Mouse (Mus musculus) ZHBTc4 (cell line): ENCODE measurements around the gene Cbfb.
A peak's percentile ranks its signal among the peaks of the same experiment; 100 is the strongest.

Experiments
- DNase-seq: peaks from one replicate; pipeline ENCODE4 v3.0.0-alpha.2; 2011; ENCODE audit warnings: low read depth, low spot score

The Cbfb gene

DNA sequence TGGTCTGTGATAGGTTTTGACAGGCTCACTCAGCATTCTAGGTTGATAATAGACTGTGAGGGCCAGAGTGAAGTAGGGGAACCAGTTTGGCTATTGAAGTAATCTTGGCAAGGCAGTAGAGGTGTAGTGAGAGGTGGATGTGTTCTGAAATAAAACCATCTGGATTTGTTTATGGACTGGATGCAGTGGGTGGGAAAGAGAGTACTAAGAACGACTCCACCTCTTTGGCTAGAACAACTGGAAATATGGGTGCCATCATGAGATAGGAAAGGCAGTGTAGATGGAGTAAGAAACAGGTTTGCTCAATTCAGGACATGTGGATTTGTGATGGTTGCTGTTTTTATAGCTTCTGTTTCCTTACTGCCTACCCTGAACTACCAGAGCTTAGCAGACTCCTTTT, 11.7 kb downstream of the Cbfb start:
- DNase-seq: no peak

DNA sequence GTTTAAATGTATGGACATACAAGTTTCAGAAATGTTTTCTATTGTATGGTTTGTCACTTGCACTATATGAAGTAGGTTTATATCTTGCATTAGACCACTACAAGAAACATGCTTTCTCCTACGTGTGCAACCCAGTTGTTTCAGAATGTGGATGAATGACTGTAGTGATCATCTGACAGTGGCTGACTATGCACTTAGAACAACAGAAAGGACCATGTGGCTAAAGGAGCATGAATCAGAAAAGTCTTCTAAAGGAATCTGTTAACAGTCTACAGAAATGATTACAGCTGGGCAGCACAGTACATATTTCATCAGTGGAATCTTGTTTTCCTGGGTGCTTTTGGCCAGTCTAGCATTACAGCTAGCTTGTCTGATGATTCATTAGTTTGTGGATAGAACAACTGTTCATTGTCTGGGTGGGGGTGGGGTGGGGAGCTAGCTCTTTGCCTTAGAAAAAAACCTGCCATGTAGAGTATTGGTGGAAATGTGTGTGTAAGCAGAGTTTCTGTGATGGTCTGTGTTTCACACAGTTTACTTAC, 16.1 kb downstream of the Cbfb start:
- no peak for DNase-seq

DNA sequence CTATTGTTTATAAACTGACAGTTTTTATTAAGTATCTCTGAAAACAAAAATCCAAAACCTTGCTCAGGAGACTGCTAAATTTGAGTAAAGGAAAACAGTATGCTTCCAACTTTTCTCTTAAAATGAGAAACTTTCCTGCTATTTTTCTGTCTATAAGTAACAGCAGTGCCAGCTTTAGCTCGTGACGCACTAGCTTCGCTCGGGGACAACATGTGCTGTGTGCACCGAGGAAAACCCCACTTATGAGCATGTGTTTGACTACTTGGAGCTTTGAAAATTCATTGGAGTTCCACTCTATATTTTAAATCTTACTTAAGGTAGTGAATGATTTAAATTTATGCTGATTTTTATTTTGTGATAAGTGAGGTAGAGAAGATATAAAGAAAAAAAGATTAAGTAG, 21.7 kb downstream of the Cbfb start:
- DNase-seq: no peak

DNA sequence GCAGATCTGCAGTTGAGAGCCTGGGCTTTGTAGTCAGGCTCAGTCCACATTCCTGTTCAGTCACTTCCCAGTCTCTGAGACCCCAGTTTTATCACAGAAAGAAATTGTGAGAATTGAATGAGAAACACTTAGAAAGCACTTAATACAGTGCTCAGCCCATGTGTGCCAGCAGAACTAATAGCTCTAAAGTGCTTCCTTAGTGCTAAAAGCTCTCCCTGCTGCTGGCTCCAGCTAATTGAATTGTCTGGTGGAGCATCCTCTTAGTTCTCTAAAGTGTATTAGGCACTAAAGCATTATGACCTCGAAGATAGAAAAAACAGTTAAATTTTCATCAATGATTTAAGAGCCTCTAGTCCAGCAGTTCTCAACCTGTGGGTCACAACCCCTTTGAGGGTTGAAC, 35.3 kb downstream of the Cbfb start:
- DNase-seq: no peak

DNA sequence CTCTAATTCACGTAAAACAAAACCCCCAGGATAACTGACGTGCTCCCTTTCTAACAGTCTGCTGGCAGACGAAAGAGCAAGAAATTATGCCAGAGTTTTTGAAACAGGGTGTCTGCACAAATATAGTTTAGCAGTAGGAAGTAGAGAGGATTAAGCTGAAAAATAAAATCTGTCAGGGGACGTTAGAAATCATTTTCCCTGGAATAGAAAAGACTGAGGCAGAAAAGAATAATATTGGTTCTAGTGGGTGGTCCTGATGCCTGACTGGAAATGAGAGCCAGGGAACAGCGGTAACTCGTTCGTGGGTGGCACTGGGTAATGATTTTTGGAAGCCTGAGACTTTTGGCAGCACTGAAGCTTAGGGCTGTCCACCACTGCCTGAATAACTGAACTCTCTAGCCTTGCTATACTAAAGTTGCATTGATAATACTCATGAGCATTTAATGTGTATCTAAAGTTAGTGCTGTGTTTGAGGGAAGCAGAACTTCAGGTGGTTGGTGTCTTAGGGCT, 36.3 kb downstream of the Cbfb start:
- no peak for DNase-seq

DNA sequence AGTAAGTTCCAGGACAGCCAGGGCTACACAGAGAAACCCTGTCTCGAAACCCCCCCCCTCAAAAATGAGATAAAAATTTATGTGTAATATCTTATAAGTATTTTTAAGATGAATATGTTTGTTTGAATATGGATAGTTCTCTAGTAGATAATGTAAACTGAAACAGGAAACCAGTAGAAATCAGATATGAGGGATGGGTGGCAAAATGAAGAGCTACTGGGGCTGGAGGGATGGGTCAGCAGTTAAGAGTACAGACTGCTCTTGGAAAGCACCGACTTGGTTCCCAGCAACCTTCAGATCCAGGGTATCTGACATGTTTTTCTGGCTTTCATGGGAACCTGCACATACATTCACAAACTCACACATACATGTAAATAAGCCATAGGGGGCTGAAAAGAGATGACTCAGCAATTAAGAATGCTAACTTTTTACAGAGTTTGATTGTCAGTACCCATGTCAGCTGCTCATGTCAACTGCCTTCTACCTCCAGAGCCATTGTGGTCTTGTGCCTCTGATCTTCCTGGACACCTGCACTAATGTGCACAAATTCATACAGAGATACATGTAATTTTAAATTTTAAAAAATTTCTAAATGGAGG, 37.3 kb downstream of the Cbfb start:
- DNase-seq: no peak

DNA sequence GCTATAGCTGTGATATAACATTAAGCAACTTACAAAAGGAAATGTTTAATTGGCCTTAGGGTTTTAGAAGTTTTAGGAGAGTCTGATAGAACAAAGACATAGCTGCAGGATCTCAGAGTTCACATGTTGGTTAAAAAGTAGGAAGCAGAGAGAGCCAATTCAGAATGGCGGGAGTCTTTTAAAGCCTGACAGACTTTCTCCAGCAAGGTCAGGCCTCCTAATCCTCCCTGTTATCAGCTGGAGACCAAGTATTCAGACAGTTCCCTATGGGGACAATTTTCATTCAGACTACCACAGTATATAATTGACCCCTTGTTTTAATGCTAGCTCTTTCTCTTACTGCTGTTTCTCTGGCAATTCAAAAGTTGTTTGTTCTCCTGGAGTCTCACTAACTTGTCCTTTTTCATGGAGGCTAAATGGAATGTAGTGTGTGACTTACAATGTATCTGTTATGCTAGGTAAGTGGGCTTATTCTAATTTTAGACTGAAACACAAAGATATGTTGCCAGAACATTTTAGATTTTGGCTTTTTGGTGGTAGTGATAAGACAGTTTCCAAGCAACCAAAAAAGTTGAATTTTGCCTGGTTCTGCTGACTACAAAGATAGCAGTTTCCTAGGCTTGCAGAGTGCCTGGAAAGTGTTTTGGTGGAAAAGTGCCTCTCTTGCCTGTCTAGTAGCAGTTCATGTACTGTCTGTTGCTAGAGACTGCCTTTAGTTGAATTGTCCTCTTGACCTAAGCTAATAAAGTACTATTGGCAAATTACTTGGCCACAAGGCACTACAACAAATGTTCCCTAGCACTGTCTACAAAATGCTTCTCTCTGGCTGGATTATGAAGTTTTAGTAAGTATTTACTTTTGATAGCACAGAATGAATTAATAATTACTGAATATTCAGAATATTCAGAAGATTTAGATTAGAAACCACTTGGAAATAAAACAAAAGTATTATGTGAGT, 39.0 kb downstream of the Cbfb start:
- DNase-seq: no peak

DNA sequence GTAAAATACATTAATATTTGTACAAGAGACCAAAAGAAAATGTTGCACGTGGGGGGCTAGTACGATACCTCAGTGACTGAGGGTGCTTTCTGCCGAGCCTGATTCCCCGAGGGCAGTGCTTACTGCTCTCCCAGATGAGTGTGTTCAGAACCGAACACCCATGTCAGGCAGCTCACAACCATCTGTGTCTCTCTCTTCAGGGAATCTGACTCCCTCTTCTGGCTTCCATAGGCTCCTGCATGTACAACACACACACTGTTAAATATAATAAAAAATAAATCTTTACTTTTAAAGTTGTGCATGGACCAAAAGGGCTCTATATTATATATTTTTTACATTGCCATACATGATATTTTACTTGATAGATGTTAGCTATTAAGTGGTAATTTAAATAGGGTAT, 43.6 kb downstream of the Cbfb start:
- peak; percentile 32 for DNase-seq

DNA sequence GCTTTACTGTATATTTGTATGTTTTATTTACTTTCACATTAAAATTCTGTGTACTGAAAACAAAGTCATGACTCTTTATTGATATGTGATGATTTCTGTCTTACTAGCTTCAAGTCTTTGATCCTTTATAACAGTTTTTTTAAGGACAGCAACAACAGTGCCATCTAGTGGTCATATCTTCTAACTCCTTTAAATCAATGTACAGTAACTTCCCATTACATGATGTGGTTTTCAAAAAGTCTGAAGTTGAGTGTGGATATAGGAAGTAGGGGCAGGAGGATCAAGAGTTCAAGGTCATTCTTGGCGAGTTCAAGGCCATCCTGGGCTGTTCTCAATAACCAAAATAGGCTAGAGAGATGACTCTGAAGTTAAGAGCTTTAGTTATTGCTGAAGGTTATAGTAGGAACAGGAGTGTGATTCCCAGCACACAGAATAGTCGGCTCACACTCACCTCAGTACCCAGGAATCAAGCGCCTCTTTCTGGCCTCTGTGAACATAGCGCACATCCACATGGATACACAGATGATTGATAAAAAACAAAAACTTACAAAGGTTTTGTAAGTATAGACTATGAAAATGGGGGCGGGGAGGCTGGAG, 47.5 kb downstream of the Cbfb start:
- DNase-seq: peak; percentile 75

DNA sequence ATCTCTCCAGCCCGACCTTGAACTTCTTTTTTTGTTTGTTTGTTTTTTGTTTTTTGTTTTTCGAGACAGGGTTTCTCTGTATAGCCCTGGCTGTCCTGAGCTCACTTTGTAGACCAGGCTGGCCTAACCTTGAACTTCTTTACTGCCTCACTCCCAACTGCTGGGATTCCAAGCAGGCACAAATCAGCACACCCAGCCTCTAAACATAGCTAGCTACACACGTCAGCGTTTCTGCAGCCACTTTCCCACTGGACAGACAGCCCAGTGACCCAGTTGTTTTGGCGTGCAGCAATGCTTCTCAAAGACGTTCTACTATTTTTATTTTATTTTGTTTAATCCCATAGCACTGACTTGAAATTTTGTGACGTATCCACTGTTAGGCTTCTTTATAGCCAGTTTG, 53.4 kb downstream of the Cbfb start:
- no peak for DNase-seq

DNA sequence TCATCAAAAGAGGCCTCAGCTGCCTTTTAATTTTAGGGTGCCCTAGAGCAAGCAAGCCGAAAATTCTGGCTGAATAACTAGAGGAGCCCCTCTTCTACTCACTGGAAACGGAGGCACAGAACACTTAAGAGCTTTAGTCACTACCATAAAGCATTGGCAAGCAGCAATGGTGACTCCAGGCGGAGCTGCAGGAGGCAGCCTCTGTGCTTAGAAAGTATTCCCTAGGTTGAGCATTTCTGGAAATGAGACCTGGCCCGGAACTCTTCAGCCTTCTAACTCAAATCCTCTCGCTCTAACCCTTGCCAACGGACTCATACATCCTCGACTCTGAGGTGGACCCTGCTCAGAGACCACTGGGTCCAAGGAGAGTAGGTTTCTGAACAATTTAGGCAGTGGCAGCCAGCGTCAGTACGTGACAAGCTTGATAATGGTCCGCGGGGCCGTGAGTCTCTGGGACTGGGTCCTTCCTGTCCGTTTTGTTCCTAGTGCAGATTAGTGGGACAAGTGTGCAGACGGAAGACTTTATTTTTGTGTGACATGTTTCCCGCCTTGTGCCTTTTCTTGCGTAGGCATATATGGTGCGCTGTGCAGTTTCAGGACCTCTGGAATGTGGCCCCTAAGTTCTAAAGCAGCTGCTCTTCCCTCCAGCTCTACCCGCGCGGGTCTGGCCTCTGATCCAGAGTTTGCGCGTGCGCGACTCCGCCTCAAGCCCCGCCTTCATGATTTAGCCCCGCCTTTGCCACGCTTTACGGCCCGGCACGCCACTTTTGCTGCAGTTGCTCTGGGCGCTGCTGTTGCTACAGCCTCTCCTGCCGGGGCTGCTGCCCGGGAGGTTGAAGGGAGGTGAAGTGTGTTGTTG, 54.2 kb downstream of the Cbfb start, which contains the start of gene D230025D16Rik:
Gene D230025D16Rik, plus strand, starts transcription at position 733 of the 859 bp plus-strand sequence.
- DNase-seq: peak; percentile 98

DNA sequence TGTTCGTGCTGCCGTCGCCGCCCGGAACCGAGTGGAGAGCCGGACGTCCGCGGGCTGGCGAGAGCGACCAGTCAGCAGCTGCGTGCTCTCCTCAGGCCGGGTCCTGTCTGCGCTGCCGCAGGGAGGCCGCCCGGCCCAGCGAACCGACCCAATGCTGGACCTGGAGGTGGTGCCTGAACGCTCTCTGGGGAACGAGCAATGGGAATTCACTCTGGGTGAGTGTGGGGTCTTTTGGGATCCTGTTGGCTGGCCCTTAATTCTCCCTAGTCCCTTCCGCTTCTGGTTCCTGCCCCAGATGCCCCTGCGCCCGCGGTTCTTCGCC, 54.8 kb downstream of the Cbfb start:
- no peak for DNase-seq

DNA sequence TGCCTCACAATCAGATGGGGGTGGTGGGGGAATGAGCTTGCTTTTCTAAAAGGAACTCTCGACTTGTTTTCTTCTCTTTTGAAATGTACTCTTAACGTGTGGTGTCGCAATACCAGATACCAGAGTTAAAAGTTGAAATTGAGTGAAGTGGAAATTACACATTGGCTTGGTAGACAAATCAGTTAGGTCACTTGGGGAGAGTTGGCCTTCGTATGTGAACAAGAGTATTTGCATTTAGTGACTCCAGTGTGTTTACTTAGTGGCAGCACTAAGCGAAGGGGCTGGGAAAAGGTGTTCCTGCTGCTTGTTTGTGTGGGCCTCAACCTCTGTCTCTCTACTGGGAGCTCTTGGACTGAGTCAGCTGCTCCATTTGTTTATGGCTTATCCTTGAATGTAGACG, 55.4 kb downstream of the Cbfb start:
- DNase-seq: no peak

DNA sequence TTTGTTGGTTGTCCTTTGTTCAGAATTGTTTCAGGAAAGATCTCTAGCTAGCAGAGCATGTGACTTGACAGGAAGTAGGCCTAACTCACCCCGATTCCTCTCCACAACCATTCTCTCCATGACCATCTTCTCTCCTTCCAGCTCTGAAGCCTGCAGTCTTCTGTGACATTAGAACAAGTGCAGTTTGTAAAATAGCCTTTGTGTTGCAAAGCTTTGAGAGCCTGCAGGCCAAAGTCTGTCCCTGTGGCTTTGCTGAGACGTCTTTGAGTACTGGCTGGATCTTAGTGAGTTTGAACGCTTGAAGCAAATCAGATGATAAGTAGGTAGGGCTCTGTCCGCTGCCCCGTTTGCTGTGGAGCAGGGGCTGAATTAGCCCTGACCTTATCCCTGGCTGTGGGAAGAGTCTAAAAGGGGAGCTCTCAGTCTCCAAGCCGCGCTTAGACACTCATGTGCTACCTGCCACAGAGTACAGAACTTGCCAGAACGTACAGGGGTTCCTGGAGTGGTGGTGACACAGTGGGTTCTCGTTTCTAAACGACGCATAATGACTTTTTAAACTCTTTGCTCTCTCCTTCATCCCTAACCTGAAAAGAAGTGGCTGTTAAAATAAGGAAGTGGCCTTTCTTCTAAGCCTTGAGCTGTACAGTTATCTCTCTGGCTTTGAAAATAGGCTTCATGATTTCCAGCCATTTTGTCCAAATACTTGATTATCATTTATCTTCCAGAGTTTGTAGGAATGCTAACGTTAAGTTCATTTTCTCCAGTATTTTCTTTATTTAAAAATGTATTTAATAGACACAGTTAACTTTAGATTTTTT, 61.2 kb downstream of the Cbfb start:
- peak; percentile 56 for DNase-seq

DNA sequence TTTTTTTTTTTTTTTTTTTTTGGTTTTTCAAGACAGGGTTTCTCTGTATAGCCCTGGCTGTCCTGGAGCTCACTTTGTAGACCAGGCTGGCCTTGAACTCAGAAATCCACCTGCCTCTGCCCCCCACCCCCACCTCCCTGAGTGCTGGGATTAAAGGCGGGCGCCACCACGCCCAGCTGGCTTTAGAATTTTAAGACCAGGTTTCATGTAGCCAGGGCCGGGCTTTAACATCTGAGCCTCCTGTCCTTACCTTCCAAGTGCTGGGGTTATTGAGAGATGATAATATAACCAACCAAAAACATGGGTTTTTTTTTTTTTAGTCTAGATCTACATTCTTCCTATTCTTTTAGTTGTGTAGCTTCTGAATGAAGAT, 61.8 kb downstream of the Cbfb start:
- DNase-seq: peak; percentile 54

DNA sequence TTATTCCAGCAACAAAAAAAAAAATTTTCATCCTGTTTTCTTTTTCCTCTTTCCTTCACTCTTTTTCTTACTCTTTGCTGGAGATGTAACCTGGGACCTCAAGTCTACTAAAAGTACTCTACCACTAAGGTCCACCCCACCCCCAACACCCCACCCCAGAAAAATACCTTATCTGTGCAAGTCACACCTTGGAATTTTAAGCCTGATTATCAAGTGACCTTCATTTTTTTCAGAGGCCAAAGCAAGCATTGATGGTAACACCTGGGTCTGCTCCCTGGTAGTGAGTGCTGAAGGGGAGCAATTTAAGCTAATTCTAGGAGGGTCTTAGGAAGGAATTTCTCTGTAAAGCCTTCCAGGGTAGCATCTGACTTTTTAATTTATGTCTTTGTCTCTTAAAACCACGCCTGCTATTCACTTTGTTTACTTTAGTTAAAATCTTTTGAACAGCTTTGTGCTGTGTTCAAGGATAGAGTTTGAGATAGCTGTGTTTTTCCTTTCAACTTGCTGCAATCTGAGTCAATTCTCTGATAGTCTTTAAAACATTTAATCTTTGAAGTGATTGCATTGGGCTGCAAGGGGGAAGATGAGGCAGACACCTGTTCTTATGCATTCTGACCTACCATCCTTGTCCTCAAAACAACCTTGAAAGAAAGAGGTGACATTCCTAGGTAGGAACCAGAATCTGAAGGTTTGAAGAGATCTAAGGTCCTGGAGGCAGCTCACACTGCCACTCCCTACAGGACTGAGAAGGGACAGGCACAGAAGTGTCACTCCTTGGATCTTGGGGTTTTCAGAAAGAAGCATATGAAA, 62.9 kb downstream of the Cbfb start:
- peak; percentile 85 for DNase-seq

DNA sequence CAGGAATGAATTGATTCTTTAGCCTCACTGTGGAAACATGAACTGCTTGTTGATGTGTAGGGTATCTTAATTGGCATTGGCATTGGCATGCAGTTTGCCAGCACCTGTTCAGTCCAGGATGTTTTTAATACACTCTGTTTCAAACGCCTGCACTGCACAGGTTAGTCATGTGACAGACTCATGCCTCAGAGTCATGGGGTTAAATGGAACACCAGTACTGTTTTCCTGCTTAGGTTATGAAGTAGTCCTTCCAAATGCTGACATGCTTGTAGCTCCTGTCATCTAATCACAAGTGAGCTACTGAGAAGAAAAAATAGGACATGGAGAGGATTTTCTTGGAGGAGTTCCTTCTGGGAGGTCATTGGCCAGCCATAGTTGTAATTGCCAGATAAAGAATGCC, 64.7 kb downstream of the Cbfb start:
- no peak for DNase-seq

DNA sequence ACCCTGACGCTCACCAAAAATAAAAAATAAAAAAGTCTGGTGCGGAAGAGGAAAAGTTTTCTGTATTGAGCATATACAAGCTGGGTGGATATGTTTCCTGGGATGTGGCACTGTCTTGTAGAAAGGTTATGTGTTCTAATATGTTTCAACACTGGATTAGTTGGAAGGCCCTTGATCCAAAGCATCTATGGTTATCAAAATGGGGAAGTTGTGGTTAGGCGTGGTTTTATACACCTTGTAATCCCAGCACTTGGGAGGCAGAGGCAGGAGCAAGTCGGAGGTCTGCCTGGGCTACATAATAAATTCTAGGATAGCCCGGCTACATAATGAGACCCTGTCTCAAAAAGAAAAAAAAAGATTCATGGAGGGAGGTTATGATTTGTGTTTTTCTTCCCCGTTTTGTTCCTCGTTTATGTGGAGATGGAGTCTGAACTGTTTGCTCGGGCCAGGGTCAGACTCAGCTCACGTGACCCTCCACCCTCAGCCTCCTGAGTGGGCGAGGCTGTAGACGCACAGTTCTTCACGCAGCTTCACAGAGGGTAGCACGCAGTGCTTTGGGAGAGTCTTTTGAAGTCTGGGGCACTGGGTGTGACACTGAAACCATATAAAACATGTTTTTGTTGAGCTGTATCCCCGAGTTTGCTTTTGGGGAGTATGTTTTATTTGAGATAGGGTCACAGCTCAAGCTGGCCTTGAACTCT, 67.1 kb downstream of the Cbfb start:
- DNase-seq: peak; percentile 67

DNA sequence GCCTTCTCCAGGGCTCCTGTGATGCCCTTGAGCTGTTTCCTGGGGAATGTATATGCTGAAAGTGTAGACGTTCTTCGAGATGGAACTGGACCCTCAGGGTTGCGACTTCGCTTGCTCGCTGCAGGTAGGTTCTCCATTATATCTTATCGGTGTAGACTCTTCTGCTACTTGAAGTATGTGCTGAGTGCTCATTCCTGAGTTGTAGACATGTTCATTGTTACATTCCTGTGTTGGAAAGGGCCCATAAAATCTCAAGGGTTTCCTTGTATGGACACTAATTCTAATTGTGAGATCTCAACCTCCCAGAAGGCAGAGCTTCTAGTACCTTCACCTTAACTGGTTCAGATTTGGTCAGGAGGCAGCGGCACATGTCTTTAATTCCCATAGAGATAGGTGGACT, 70.5 kb downstream of the Cbfb start:
- DNase-seq: no peak
